Mouse (Mus musculus) hindbrain, embryonic 16.5 days (tissue): Measurements from ENCODE around the gene Gm49369. TPM values are rescaled to one million over a fixed set of nuclear protein-coding genes. Genes with fewer than 3 reads are reported as not detected.
"Not testable (repeated sequence)": the region's sequence is repeated elsewhere in the genome, so short reads cannot be mapped to it uniquely, and the experiment has no call there.

Source experiments
- ATAC-seq: fragments of 200-750 bp; cut with Nextera tagmentation; 2 replicates; pipeline ENCODE4 v1.8.0; 2017; ENCODE audit warnings: moderate TSS enrichment, moderate library complexity
- H3K27ac ChIP-seq: fragments of 300-500 bp; sonication (generic); 2 replicates; pipeline ENCODE4 v1.5.1; 2014; ENCODE audit warnings: low read depth, mild to moderate bottlenecking, control low read depth, low read length, moderate library complexity
- H3K27me3 ChIP-seq: fragments of 300-500 bp; sonication (generic); replicated peaks from 2 replicates; pipeline ENCODE4 v1.6.1; 2014; ENCODE audit warnings: low read length; ENCODE audit not compliant: control insufficient read depth, insufficient read depth
- H3K36me3 ChIP-seq: fragments of 300-500 bp; sonication (generic); 2 replicates; pipeline ENCODE4 v1.6.1; 2014; ENCODE audit warnings: mild to moderate bottlenecking, low read length, moderate library complexity, mixed read lengths; ENCODE audit not compliant: control insufficient read depth, insufficient read depth
- H3K4me1 ChIP-seq: fragments of 300-500 bp; sonication (generic); 2 replicates; pipeline ENCODE4 v1.6.1; 2014; ENCODE audit warnings: low read depth, low read length; ENCODE audit not compliant: control insufficient read depth, insufficient read depth
- H3K4me2 ChIP-seq: fragments of 300-500 bp; sonication (generic); 2 replicates; pipeline ENCODE4 v1.6.1; 2014; ENCODE audit warnings: mild to moderate bottlenecking, low read length, control low read depth, moderate library complexity
- H3K4me3 ChIP-seq: fragments of 300-500 bp; sonication (generic); 2 replicates; pipeline ENCODE4 v1.5.1; 2014; ENCODE audit warnings: mild to moderate bottlenecking, low read length, control low read depth, moderate library complexity
- H3K9ac ChIP-seq: fragments of 300-500 bp; sonication (generic); 2 replicates; pipeline ENCODE4 v1.6.1; 2014; ENCODE audit warnings: low read depth, mild to moderate bottlenecking, control low read depth, low read length, moderate library complexity
- H3K9me3 ChIP-seq: fragments of 300-500 bp; sonication (generic); 2 replicates; pipeline ENCODE4 v1.6.1; 2014; ENCODE audit warnings: mild to moderate bottlenecking, low read length, moderate library complexity; ENCODE audit not compliant: control insufficient read depth
- WGBS: fragments of 180-500 bp; shearing (Covaris S2); extraction: QIAGEN DNeasy Blood & Tissue Kit; methylation state at CpG from one replicate; pipeline ENCODE4 v1.1.7; 2014; 5-methylcytosine and 5-hydroxymethylcytosine counted together
- polyA plus RNA-seq: library from polyadenylated mRNA; unstranded; fragments of >200 nt; fragmentation: Nextera tagmentation; extraction: Ambion mirVana; gene quantifications from 2 replicates; pipeline ENCODE4 v1.2.1, GENCODE M21; 2015

Gm49369 gene
- polyA plus RNA-seq, 1 experiment from 2014 or later: 6.4 TPM

- Histone ChIP-seq H3K27me3 (no peaks in the 10 kb centered on the region), H3K4me2 (no peak overlapping the region), H3K27ac (no peak overlapping the region), H3K4me1 (no peaks in the 10 kb centered on the region), H3K4me3 (no peak overlapping the region), H3K9ac (no peak overlapping the region), H3K9me3 (peaks cover 2% of the 10 kb centered on the region; the same call in 1 of the 2 replicates), H3K36me3 (no peaks in the 10 kb centered on the region)
- 79% methylated on average over 3 of the region's 3 CpGs for WGBS
- no peak for ATAC-seq
These were observed 33.8 kb upstream of the Gm49369 start for GRCm38 (mm10) chr7:142416225-142416624.

- Histone ChIP-seq H3K27me3 (no peaks in the 10 kb centered on the region), H3K36me3 (no peaks in the 10 kb centered on the region), H3K4me3 (no peak overlapping the region), H3K27ac (no peak overlapping the region), H3K4me2 (no peak overlapping the region), H3K4me1 (no peaks in the 10 kb centered on the region), H3K9me3 (peaks cover 2% of the 10 kb centered on the region; the same call in 1 of the 2 replicates), H3K9ac (no peak overlapping the region)
- ATAC-seq: no peak
- WGBS: 65% methylated on average over 4 of the region's 4 CpGs
These were observed 32.8 kb upstream of the Gm49369 start for GRCm38 (mm10) chr7:142415314-142415713.

GRCm38 (mm10) chr7:142413285-142413684, 30.8 kb upstream of the Gm49369 start:
- Histone ChIP-seq H3K4me3 (no peak overlapping the region), H3K9me3 (peaks cover 2% of the 10 kb centered on the region; the same call in 1 of the 2 replicates), H3K4me2 (no peak overlapping the region), H3K27ac (no peak overlapping the region), H3K4me1 (no peaks in the 10 kb centered on the region), H3K9ac (no peak overlapping the region), H3K36me3 (no peaks in the 10 kb centered on the region), H3K27me3 (no peaks in the 10 kb centered on the region)
- ATAC-seq: no peak
- 96% methylated on average over 6 of the region's 6 CpGs for WGBS

- WGBS: 79% methylated on average over 3 of the region's 3 CpGs
- no peak for ATAC-seq
- Histone ChIP-seq H3K27ac (no peak overlapping the region), H3K9ac (no peak overlapping the region), H3K4me1 (no peaks in the 10 kb centered on the region), H3K9me3 (no peaks in the 10 kb centered on the region), H3K27me3 (no peaks in the 10 kb centered on the region), H3K4me3 (no peak overlapping the region), H3K36me3 (no peaks in the 10 kb centered on the region), H3K4me2 (no peak overlapping the region)
These were observed 27.1 kb upstream of the Gm49369 start for GRCm38 (mm10) chr7:142409603-142410002.

GRCm38 (mm10) chr7:142408686-142409085, 26.2 kb upstream of the Gm49369 start:
- no peak for ATAC-seq
- 95% methylated on average over 8 of the region's 8 CpGs for WGBS
- no peaks in the 10 kb centered on the region for H3K9me3 ChIP-seq
- no peaks in the 10 kb centered on the region for H3K27me3 ChIP-seq
- H3K4me2 ChIP-seq: no peak overlapping the region
- no peak overlapping the region for H3K4me3 ChIP-seq
- no peak overlapping the region for H3K9ac ChIP-seq
- H3K4me1 ChIP-seq: no peaks in the 10 kb centered on the region
- H3K36me3 ChIP-seq: no peaks in the 10 kb centered on the region
- H3K27ac ChIP-seq: no peak overlapping the region

- H3K9me3 ChIP-seq: no peaks in the 10 kb centered on the region
- ATAC-seq: no peak
- 73% methylated on average over 4 of the region's 4 CpGs for WGBS
- no peak overlapping the region for H3K4me3 ChIP-seq
- H3K27me3 ChIP-seq: no peaks in the 10 kb centered on the region
- no peaks in the 10 kb centered on the region for H3K4me1 ChIP-seq
- H3K36me3 ChIP-seq: no peaks in the 10 kb centered on the region
- H3K27ac ChIP-seq: no peak overlapping the region
- no peak overlapping the region for H3K4me2 ChIP-seq
- H3K9ac ChIP-seq: no peak overlapping the region
These were observed 25.5 kb upstream of the Gm49369 start for GRCm38 (mm10) chr7:142407935-142408334.

- not testable (repeated sequence) for H3K9ac ChIP-seq, H3K4me1 ChIP-seq, H3K36me3 ChIP-seq, H3K4me3 ChIP-seq, H3K9me3 ChIP-seq, H3K27ac ChIP-seq, H3K4me2 ChIP-seq, H3K27me3 ChIP-seq, ATAC-seq
- WGBS: 76% methylated on average over 5 of the region's 5 CpGs
These were observed 22.7 kb upstream of the Gm49369 start for GRCm38 (mm10) chr7:142405134-142405533.

GRCm38 (mm10) chr7:142403591-142403990, 21.1 kb upstream of the Gm49369 start:
- no peak for ATAC-seq
- WGBS: 87% methylated on average over 4 of the region's 4 CpGs
- H3K27me3 ChIP-seq: no peaks in the 10 kb centered on the region
- no peak overlapping the region for H3K9ac ChIP-seq
- H3K27ac ChIP-seq: no peak overlapping the region
- H3K4me3 ChIP-seq: no peak overlapping the region
- H3K36me3 ChIP-seq: no peaks in the 10 kb centered on the region
- H3K4me1 ChIP-seq: no peaks in the 10 kb centered on the region
- H3K9me3 ChIP-seq: no peaks in the 10 kb centered on the region
- no peak overlapping the region for H3K4me2 ChIP-seq

GRCm38 (mm10) chr7:142400750-142401142, 18.3 kb upstream of the Gm49369 start:
- no peaks in the 10 kb centered on the region for H3K9me3 ChIP-seq
- WGBS: 48% methylated on average over 7 of the region's 7 CpGs
- no peak overlapping the region for H3K4me3 ChIP-seq
- ATAC-seq: no peak
- no peaks in the 10 kb centered on the region for H3K36me3 ChIP-seq
- no peaks in the 10 kb centered on the region for H3K27me3 ChIP-seq
- no peak overlapping the region for H3K4me2 ChIP-seq
- H3K4me1 ChIP-seq: no peaks in the 10 kb centered on the region
- H3K27ac ChIP-seq: no peak overlapping the region
- H3K9ac ChIP-seq: no peak overlapping the region
